Mouse (Mus musculus): ENCODE data around the gene Fah.

The Fah gene

GRCm38 (mm10) chr7:84594087-84594916 is 12.2 kb downstream of the Fah start:
- peak; percentile 85 for DNase-seq (ENCODE audit: low spot score)

GRCm38 (mm10) chr7:84591347-84591746 is 15.2 kb downstream of the Fah start:
- DNase-seq (ENCODE audit: low spot score): no peak

- no peak for DNase-seq (ENCODE audit: low spot score)
Observed at GRCm38 (mm10) chr7:84590622-84591021, 15.9 kb downstream of the Fah start.

GRCm38 (mm10) chr7:84587101-84587783 is 19.3 kb downstream of the Fah start:
- no peak for DNase-seq (ENCODE audit: low spot score)

- DNase-seq (ENCODE audit: low spot score): no peak
Observed at GRCm38 (mm10) chr7:84586360-84587100, 20.0 kb downstream of the Fah start.

GRCm38 (mm10) chr7:84585086-84585485 is 21.4 kb downstream of the Fah start:
- DNase-seq (ENCODE audit: low spot score): no peak

- DNase-seq (ENCODE audit: low spot score): no peak
Observed at GRCm38 (mm10) chr7:84579769-84580168, 26.8 kb downstream of the Fah start.

- no peak for DNase-seq (ENCODE audit: low spot score)
Observed at GRCm38 (mm10) chr7:84578841-84579240, 27.7 kb downstream of the Fah start.

- DNase-seq (ENCODE audit: low spot score): no peak
Observed at GRCm38 (mm10) chr7:84577034-84577433, 29.5 kb downstream of the Fah start.

- no peak for DNase-seq (ENCODE audit: low spot score)
Observed at GRCm38 (mm10) chr7:84566200-84566599, 40.3 kb downstream of the Fah start.

GRCm38 (mm10) chr7:84564236-84564635 is 42.3 kb downstream of the Fah start:
- DNase-seq (ENCODE audit: low spot score): no peak

- DNase-seq (ENCODE audit: low spot score): no peak
Observed at GRCm38 (mm10) chr7:84560500-84560899, 46.0 kb downstream of the Fah start.

GRCm38 (mm10) chr7:84557332-84557731 is 49.2 kb downstream of the Fah start:
- peak; percentile 25 for DNase-seq (ENCODE audit: low spot score)

GRCm38 (mm10) chr7:84555294-84555693 is 51.2 kb downstream of the Fah start:
- no peak for DNase-seq (ENCODE audit: low spot score)

GRCm38 (mm10) chr7:84551472-84551871 is 55.0 kb downstream of the Fah start:
- DNase-seq (ENCODE audit: low spot score): no peak

- DNase-seq (ENCODE audit: low spot score): no peak
Observed at GRCm38 (mm10) chr7:84546667-84547066, 59.9 kb downstream of the Fah start.

- DNase-seq (ENCODE audit: low spot score): no peak
Observed at GRCm38 (mm10) chr7:84544946-84545345, 61.6 kb downstream of the Fah start.

Data from embryo, embryonic 10.5 days (tissue).